Mouse (Mus musculus): ENCODE measurements around the gene Eprs. TPM values are rescaled to one million over a fixed set of nuclear protein-coding genes. Genes with fewer than 3 reads are reported as not detected.

Eprs gene
- polyA plus RNA-seq, 1 experiment from 2014 or later, result 144 TPM

GRCm38 (mm10) chr1:185420776-185421175 lies 57.9 kb downstream of the Eprs start:
- no peak overlapping the region for H3K4me3 ChIP-seq (replicated peaks)
- peaks cover 80% of the 10 kb centered on the region for H3K36me3 ChIP-seq
- no peak overlapping the region for H3K9ac ChIP-seq
- WGBS, result 91% methylated on average over 6 of the region's 6 CpGs
- no peak overlapping the region for H3K27ac ChIP-seq (replicated peaks)
- no peak for ATAC-seq (ENCODE audit: insufficient number of reproducible peaks, low FRiP score, low TSS enrichment, low read depth)
- no peaks in the 10 kb centered on the region for H3K27me3 ChIP-seq
- H3K4me2 ChIP-seq (replicated peaks), result no peak overlapping the region
- no peaks in the 10 kb centered on the region for H3K9me3 ChIP-seq (replicated peaks)
- no peaks in the 10 kb centered on the region for H3K4me1 ChIP-seq

GRCm38 (mm10) chr1:185426583-185426982 lies 63.7 kb downstream of the Eprs start:
- no peak for ATAC-seq (ENCODE audit: insufficient number of reproducible peaks, low FRiP score, low TSS enrichment, low read depth)
- Histone ChIP-seq H3K4me1 (no peaks in the 10 kb centered on the region), H3K9ac (no peak overlapping the region), H3K27me3 (no peaks in the 10 kb centered on the region), H3K9me3 (replicated peaks) (no peaks in the 10 kb centered on the region), H3K27ac (replicated peaks) (no peak overlapping the region), H3K4me2 (replicated peaks) (no peak overlapping the region), H3K4me3 (replicated peaks) (no peak overlapping the region), H3K36me3 (peaks cover 79% of the 10 kb centered on the region)
- WGBS, result 95% methylated on average over 5 of the region's 5 CpGs

- H3K4me2 ChIP-seq (replicated peaks), result no peak overlapping the region
- no peak overlapping the region for H3K4me3 ChIP-seq (replicated peaks)
- no peak for ATAC-seq (ENCODE audit: insufficient number of reproducible peaks, low FRiP score, low TSS enrichment, low read depth)
- no peaks in the 10 kb centered on the region for H3K27me3 ChIP-seq
- H3K9ac ChIP-seq, result no peak overlapping the region
- no peaks in the 10 kb centered on the region for H3K9me3 ChIP-seq (replicated peaks)
- no peak overlapping the region for H3K27ac ChIP-seq (replicated peaks)
- no peaks in the 10 kb centered on the region for H3K4me1 ChIP-seq
- H3K36me3 ChIP-seq, result peaks cover 48% of the 10 kb centered on the region
- 93% methylated on average over 5 of the region's 5 CpGs for WGBS
Measured at GRCm38 (mm10) chr1:185430488-185430887, 67.6 kb downstream of the Eprs start.

GRCm38 (mm10) chr1:185431245-185431997 lies 68.6 kb downstream of the Eprs start:
- no peaks in the 10 kb centered on the region for H3K27me3 ChIP-seq
- 72% methylated on average over 6 of the region's 6 CpGs for WGBS
- H3K4me1 ChIP-seq, result no peaks in the 10 kb centered on the region
- no peak overlapping the region for H3K27ac ChIP-seq (replicated peaks)
- H3K9me3 ChIP-seq (replicated peaks), result no peaks in the 10 kb centered on the region
- H3K4me3 ChIP-seq (replicated peaks), result no peak overlapping the region
- peaks cover 39% of the 10 kb centered on the region for H3K36me3 ChIP-seq
- ATAC-seq (ENCODE audit: insufficient number of reproducible peaks, low FRiP score, low TSS enrichment, low read depth), result no peak
- no peak overlapping the region for H3K9ac ChIP-seq
- no peak overlapping the region for H3K4me2 ChIP-seq (replicated peaks)

- no peaks in the 10 kb centered on the region for H3K4me1 ChIP-seq
- no peaks in the 10 kb centered on the region for H3K27me3 ChIP-seq
- H3K36me3 ChIP-seq, result peaks cover 34% of the 10 kb centered on the region
- no peak overlapping the region for H3K27ac ChIP-seq (replicated peaks)
- no peaks in the 10 kb centered on the region for H3K9me3 ChIP-seq (replicated peaks)
- no peak overlapping the region for H3K9ac ChIP-seq
- H3K4me2 ChIP-seq (replicated peaks), result no peak overlapping the region
- no peak overlapping the region for H3K4me3 ChIP-seq (replicated peaks)
- 82% methylated on average over 13 of the region's 13 CpGs for WGBS
- ATAC-seq (ENCODE audit: insufficient number of reproducible peaks, low FRiP score, low TSS enrichment, low read depth), result no peak
Measured at GRCm38 (mm10) chr1:185431998-185432317, 69.1 kb downstream of the Eprs start.

GRCm38 (mm10) chr1:185433112-185433511 lies 70.3 kb downstream of the Eprs start:
- Histone ChIP-seq H3K27me3 (no peaks in the 10 kb centered on the region), H3K4me2 (replicated peaks) (no peak overlapping the region), H3K4me1 (no peaks in the 10 kb centered on the region), H3K4me3 (replicated peaks) (no peak overlapping the region), H3K9ac (no peak overlapping the region), H3K9me3 (replicated peaks) (no peaks in the 10 kb centered on the region), H3K27ac (replicated peaks) (no peak overlapping the region), H3K36me3 (peaks cover 23% of the 10 kb centered on the region)
- ATAC-seq (ENCODE audit: insufficient number of reproducible peaks, low FRiP score, low TSS enrichment, low read depth), result no peak
- 75% methylated on average over 6 of the region's 6 CpGs for WGBS

- Histone ChIP-seq H3K9me3 (replicated peaks) (no peaks in the 10 kb centered on the region), H3K4me3 (replicated peaks) (no peak overlapping the region), H3K36me3 (no peaks in the 10 kb centered on the region), H3K4me2 (replicated peaks) (no peak overlapping the region), H3K4me1 (peaks cover 5% of the 10 kb centered on the region; the same call in 1 of the 2 replicates), H3K27ac (replicated peaks) (no peak overlapping the region), H3K27me3 (no peaks in the 10 kb centered on the region), H3K9ac (no peak overlapping the region)
- no peak for ATAC-seq (ENCODE audit: insufficient number of reproducible peaks, low FRiP score, low TSS enrichment, low read depth)
- 62% methylated on average over 9 of the region's 9 CpGs for WGBS
Measured at GRCm38 (mm10) chr1:185438841-185439580, 76.2 kb downstream of the Eprs start.

- Histone ChIP-seq H3K36me3 (no peaks in the 10 kb centered on the region), H3K9me3 (replicated peaks) (no peaks in the 10 kb centered on the region), H3K9ac (no peak overlapping the region), H3K4me1 (peaks cover 5% of the 10 kb centered on the region; the same call in 1 of the 2 replicates), H3K27ac (replicated peaks) (no peak overlapping the region; the same call in 1 of the 2 replicates), H3K4me2 (replicated peaks) (no peak overlapping the region), H3K4me3 (replicated peaks) (no peak overlapping the region), H3K27me3 (no peaks in the 10 kb centered on the region)
- no peak for ATAC-seq (ENCODE audit: insufficient number of reproducible peaks, low FRiP score, low TSS enrichment, low read depth)
- 60% methylated on average over 18 of the region's 18 CpGs for WGBS
Measured at GRCm38 (mm10) chr1:185441703-185442472, 79.0 kb downstream of the Eprs start.

- H3K4me2 ChIP-seq (replicated peaks), result no peak overlapping the region
- no peak overlapping the region for H3K27ac ChIP-seq (replicated peaks)
- H3K9me3 ChIP-seq (replicated peaks), result no peaks in the 10 kb centered on the region
- peaks cover 8% of the 10 kb centered on the region; the same call in 1 of the 2 replicates for H3K27me3 ChIP-seq
- no peak overlapping the region for H3K4me3 ChIP-seq (replicated peaks)
- H3K9ac ChIP-seq, result no peak overlapping the region
- ATAC-seq (ENCODE audit: insufficient number of reproducible peaks, low FRiP score, low TSS enrichment, low read depth), result no peak
- WGBS, result 85% methylated on average over 7 of the region's 7 CpGs
- no peaks in the 10 kb centered on the region for H3K4me1 ChIP-seq
- H3K36me3 ChIP-seq, result no peaks in the 10 kb centered on the region
Measured at GRCm38 (mm10) chr1:185448936-185449335, 86.1 kb downstream of the Eprs start.

GRCm38 (mm10) chr1:185449727-185450126 lies 86.9 kb downstream of the Eprs start:
- WGBS, result 78% methylated on average over 2 of the region's 2 CpGs
- H3K9me3 ChIP-seq (replicated peaks), result no peaks in the 10 kb centered on the region
- no peaks in the 10 kb centered on the region for H3K36me3 ChIP-seq
- no peak overlapping the region for H3K4me3 ChIP-seq (replicated peaks)
- H3K27me3 ChIP-seq, result peaks cover 16% of the 10 kb centered on the region
- H3K27ac ChIP-seq (replicated peaks), result no peak overlapping the region
- no peak overlapping the region for H3K4me2 ChIP-seq (replicated peaks)
- H3K4me1 ChIP-seq, result peaks cover 3% of the 10 kb centered on the region
- H3K9ac ChIP-seq, result no peak overlapping the region
- no peak for ATAC-seq (ENCODE audit: insufficient number of reproducible peaks, low FRiP score, low TSS enrichment, low read depth)

GRCm38 (mm10) chr1:185451077-185451476 lies 88.2 kb downstream of the Eprs start:
- H3K9me3 ChIP-seq (replicated peaks), result no peaks in the 10 kb centered on the region
- no peak for ATAC-seq (ENCODE audit: insufficient number of reproducible peaks, low FRiP score, low TSS enrichment, low read depth)
- H3K27ac ChIP-seq (replicated peaks), result no peak overlapping the region
- H3K4me2 ChIP-seq (replicated peaks), result no peak overlapping the region
- WGBS, result 77% methylated on average over 8 of the region's 8 CpGs
- no peaks in the 10 kb centered on the region for H3K36me3 ChIP-seq
- H3K27me3 ChIP-seq, result peaks cover 30% of the 10 kb centered on the region
- H3K9ac ChIP-seq, result no peak overlapping the region
- peaks cover 11% of the 10 kb centered on the region for H3K4me1 ChIP-seq
- H3K4me3 ChIP-seq (replicated peaks), result no peak overlapping the region
